Mouse (Mus musculus) thymus, adult 2 months (tissue): ENCODE measurements around the gene Pkib. TPM values are rescaled to one million over a fixed set of nuclear protein-coding genes. Genes with fewer than 3 reads are reported as not detected.
A peak's percentile ranks its signal among the peaks of the same experiment; 100 is the strongest.

Experiments
- DNase-seq: peaks from one replicate; pipeline ENCODE4 v3.0.0; 2021
- H3K27ac ChIP-seq: fragments of 200-500 bp; 2 replicates; pipeline ENCODE4 v1.5.1; 2012; ENCODE audit warnings: low read length, control low read depth; ENCODE audit not compliant: control insufficient read depth, insufficient read depth
- H3K27me3 ChIP-seq: fragments of 200-500 bp; 2 replicates; pipeline ENCODE4 v1.6.1; 2012; ENCODE audit warnings: mild to moderate bottlenecking, low read length, moderate library complexity, mixed read lengths; ENCODE audit not compliant: control insufficient read depth, insufficient read depth
- H3K36me3 ChIP-seq: fragments of 200-500 bp; 2 replicates; pipeline ENCODE4 v1.6.1; 2012; ENCODE audit warnings: mild to moderate bottlenecking, low read length, moderate library complexity; ENCODE audit not compliant: control insufficient read depth, insufficient read depth
- H3K4me1 ChIP-seq: fragments of 200-500 bp; replicated peaks from 2 replicates; pipeline ENCODE4 v1.6.1; 2012; ENCODE audit warnings: low read length; ENCODE audit not compliant: control insufficient read depth, insufficient read depth
- H3K4me3 ChIP-seq: fragments of 200-500 bp; 2 replicates; pipeline ENCODE4 v1.5.1; 2012; ENCODE audit warnings: mild to moderate bottlenecking, low read length, control low read depth, moderate library complexity; ENCODE audit not compliant: control insufficient read depth, insufficient read depth
- CTCF ChIP-seq: fragments of 200-500 bp; IDR thresholded peaks from 2 replicates; pipeline ENCODE4 v1.5.1; 2012; ENCODE audit warnings: mild to moderate bottlenecking, control low read depth, low read length, moderate library complexity, borderline replicate concordance; ENCODE audit not compliant: control insufficient read depth, poor library complexity, insufficient read depth; ENCODE audit errors: extremely low read depth
- POLR2A ChIP-seq: fragments of 200-500 bp; IDR thresholded peaks from 2 replicates; pipeline ENCODE4 v1.6.1; 2012; ENCODE audit warnings: mild to moderate bottlenecking, low read length, control low read depth, moderate library complexity; ENCODE audit not compliant: control insufficient read depth, poor library complexity, insufficient read depth; ENCODE audit errors: extremely low read depth
- WGBS: fragments of 180-500 bp; shearing (Covaris S2); methylation state at CpG from one replicate; pipeline ENCODE4 v1.1.7; 2018; 5-methylcytosine and 5-hydroxymethylcytosine counted together
- polyA plus RNA-seq: library from polyadenylated mRNA; depleted of rRNA; stranded (reverse); fragments of >200 nt; gene quantifications from 2 replicates; pipeline ENCODE4 v1.2.3, GENCODE M21; 2012

Gene Pkib
- polyA plus RNA-seq, 1 experiment, result 3.0 TPM

DNA sequence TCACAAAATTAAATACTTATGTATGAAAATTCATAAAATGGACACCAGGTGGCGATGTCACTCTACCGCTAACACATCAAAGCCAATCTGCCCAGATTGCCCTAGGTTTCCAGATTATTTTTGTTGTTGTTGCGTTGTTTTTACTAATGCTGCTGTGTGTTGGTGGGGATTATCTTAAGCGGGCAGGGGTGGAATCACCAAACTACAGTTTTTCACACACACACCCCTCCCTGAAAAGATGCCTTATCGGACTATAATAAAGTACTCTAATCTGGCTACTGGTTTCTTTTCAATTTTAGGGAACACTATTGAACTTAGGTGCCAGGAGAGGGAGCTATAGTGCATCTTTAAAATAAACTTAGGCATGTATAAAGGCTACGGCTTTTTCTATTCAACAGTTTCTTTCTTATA lies 111.8 kb downstream of the Pkib start:
- Histone ChIP-seq H3K4me3 (no peak overlapping the region), H3K27ac (no peak overlapping the region), H3K36me3 (no peaks in the 10 kb centered on the region), H3K27me3 (no peaks in the 10 kb centered on the region), H3K4me1 (no peaks in the 10 kb centered on the region)
- TF ChIP-seq CTCF (no peak), POLR2A (no peak)
- DNase-seq, result peak; percentile 28
- WGBS, result 3% methylated on average over 6 of the region's 6 CpGs

DNA sequence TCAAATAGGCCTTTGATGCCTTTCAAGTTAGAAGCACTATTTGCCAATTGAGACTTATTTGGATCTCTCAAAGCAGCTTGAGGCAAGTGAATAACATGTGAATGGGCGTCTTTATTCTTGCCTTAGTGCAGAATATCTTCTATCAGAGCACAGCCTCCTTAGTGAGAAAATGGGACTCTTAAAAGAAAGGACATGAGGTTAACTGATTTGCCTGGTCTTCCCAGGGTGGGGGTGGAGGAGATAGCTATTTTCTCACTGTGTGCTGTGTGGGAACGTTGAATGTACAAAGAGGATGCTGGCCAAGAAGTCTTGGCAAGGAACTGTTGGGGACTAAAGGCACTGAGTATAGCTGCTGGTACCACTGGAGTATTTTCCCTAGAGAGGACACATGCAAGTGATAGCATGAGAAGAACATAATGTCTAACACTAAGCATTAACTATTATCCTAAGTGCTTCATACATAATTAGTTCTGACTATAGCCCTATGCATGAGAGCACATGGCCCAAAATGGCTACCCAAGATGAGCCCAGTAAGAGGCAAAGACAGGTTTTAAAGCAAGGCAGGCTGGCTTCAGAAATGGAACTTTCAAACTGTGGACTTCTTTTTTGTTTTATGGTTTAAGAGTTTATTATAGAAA lies 112.5 kb downstream of the Pkib start:
- WGBS, result 76% methylated on average over 2 of the region's 2 CpGs
- DNase-seq, result no peak

DNA sequence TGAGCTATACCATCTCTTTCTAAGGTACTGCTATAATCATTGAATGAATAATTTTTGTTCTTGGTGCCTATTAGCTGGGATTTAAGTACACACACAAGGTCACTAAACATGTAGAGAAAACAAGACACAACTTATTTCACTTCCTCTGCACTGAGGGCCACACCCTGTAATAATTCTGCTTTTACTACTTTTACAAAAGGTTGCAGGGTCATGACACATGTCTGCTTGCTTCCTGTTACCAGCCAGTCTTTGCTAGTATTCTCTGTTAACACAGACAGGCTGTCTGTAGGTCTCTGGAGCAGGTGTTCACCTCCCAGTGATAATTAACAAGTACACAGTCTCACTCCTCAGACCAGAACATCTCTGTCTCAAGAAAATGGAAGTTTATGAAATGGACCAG lies 113.7 kb downstream of the Pkib start:
- no peaks in the 10 kb centered on the region for H3K36me3 ChIP-seq
- DNase-seq, result no peak
- H3K27ac ChIP-seq, result no peak overlapping the region
- no peaks in the 10 kb centered on the region for H3K27me3 ChIP-seq
- H3K4me3 ChIP-seq, result no peak overlapping the region
- H3K4me1 ChIP-seq, result no peaks in the 10 kb centered on the region
- no peak for TF ChIP-seq CTCF
- TF ChIP-seq POLR2A, result no peak

More for the DNA sequence above, 112.5 kb downstream of the Pkib start:
- Histone ChIP-seq H3K27me3 (no peaks in the 10 kb centered on the region), H3K27ac (no peak overlapping the region), H3K4me1 (no peaks in the 10 kb centered on the region), H3K4me3 (no peak overlapping the region), H3K36me3 (no peaks in the 10 kb centered on the region)
- TF ChIP-seq POLR2A (no peak), CTCF (no peak)

DNA sequence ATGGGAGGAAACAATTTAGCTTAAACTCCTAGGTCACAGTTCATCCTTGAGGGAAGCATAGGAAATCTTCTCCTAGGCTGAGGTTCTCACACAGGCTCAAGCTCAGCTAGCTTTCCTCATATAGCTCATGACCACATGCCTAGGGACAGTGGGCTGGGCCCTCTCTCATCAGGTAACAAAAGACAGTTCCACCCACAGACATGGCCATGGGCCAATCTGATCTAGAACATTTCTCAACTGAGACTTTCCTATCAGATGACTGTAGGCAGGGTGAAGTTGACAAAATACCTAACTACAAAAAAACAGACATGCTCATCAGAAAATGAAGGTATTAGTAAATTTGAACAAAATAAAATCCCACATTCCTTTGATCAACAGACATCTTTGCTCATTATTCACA lies 115.3 kb downstream of the Pkib start:
- TF ChIP-seq POLR2A (no peak), CTCF (no peak)
- Histone ChIP-seq H3K4me1 (no peaks in the 10 kb centered on the region), H3K27ac (no peak overlapping the region), H3K4me3 (no peak overlapping the region), H3K27me3 (no peaks in the 10 kb centered on the region), H3K36me3 (no peaks in the 10 kb centered on the region)
- DNase-seq, result no peak

DNA sequence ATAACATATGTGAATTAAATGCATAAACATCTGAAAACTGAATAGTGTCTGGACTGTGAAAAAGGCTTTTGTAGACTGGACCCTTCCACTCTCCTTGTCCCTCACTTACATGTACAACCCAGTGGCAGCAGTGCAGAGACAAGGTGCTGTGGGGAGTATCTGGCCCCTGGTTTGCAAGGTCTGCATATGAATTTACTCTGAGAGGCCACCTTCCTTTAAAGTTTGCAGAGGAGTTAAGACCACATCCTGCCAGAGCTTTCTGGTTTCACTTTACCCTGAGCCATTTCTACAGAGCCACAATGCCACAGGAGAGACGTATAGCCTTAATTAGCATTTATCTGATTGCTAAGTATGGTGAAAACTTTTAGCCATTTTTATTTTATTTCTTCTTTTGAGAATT lies 121.6 kb downstream of the Pkib start:
- WGBS, result 8% methylated on average over 1 of the region's 1 CpGs

DNA sequence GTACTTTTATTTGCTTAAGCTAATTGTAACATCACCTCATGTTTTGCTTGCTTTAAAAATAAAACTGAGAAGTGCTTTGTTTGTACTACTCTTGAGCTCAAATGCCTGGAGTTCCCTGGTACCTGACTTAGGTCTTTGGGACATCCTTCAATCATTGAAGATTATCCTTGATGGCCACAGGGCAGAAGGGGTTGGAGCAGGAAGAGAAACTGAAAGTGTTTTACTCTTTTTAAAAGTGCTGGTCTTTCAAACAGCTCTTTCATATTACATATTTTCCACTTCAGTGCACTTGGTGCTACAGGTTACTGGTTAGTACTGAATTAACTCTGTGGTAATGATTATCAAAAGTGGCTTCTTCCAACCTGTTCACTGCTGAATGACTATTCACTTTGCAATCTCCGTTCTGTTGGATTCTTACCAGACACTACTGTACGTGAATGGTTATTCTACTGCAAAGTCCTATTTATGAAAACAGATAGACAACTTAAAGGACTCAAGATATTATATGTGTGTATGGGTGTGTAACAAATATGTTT lies 123.5 kb downstream of the Pkib start:
- WGBS, result 93% methylated on average over 2 of the region's 2 CpGs
- Histone ChIP-seq H3K27ac (no peak overlapping the region), H3K4me1 (peaks cover 3% of the 10 kb centered on the region), H3K36me3 (no peaks in the 10 kb centered on the region), H3K27me3 (no peaks in the 10 kb centered on the region), H3K4me3 (no peak overlapping the region)
- DNase-seq, result no peak
- no peak for TF ChIP-seq POLR2A
- no peak for TF ChIP-seq CTCF

More for the DNA sequence above, 121.6 kb downstream of the Pkib start:
- DNase-seq, result peak; percentile 14
- TF ChIP-seq POLR2A (no peak), CTCF (no peak)
- Histone ChIP-seq H3K4me3 (no peak overlapping the region), H3K27me3 (no peaks in the 10 kb centered on the region), H3K36me3 (no peaks in the 10 kb centered on the region), H3K4me1 (peaks cover 3% of the 10 kb centered on the region), H3K27ac (peak overlapping the region; percentile 44; the same call in 1 of the 2 replicates)

DNA sequence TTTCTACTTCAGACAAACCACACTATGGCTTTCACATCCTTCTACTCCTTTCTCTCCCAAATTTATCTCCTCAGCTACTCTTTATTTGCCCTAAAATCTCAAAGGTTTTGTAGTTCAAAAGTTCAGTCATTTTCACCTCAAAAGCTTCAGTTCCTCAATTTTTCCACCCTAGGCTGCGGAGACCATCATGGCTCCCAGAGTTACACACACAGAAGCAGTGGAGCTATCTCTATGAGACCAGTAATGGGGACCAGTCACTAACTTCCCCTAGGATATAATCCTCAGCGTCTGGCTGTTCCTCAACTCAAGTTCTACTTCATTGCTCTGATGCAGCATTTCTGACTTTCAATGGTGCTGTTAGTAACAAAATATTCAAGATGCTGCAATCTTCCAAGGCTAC lies 127.2 kb downstream of the Pkib start:
- 94% methylated on average over 2 of the region's 2 CpGs for WGBS
- TF ChIP-seq POLR2A (no peak), CTCF (no peak)
- DNase-seq, result no peak
- Histone ChIP-seq H3K27ac (no peak overlapping the region), H3K27me3 (no peaks in the 10 kb centered on the region), H3K4me1 (no peaks in the 10 kb centered on the region), H3K36me3 (no peaks in the 10 kb centered on the region), H3K4me3 (no peak overlapping the region)
